Mouse (Mus musculus): ENCODE results near the gene Ppp1r21. TPM values are rescaled to one million over a fixed set of nuclear protein-coding genes. Genes with fewer than 3 reads are reported as not detected.

Gene Ppp1r21
- polyA plus RNA-seq, 1 experiment from 2014 or later: 19.6 TPM

- H3K36me3 ChIP-seq (ENCODE audit: control insufficient read depth, insufficient read depth, low read length): 0 out of 2 replicates have a peak, but pooled peaks cover 5% of the 10 kb centered on the region
- ATAC-seq (ENCODE audit: insufficient read depth, low FRiP score): no peak
- H3K9ac ChIP-seq (ENCODE audit: low read length): no peak overlapping the region
- no peaks in the 10 kb centered on the region for H3K4me1 ChIP-seq (ENCODE audit: control insufficient read depth, insufficient read depth, low read length)
- H3K4me3 ChIP-seq (replicated peaks; ENCODE audit: low read length): no peak overlapping the region
- H3K9me3 ChIP-seq (replicated peaks; ENCODE audit: control insufficient read depth, low read length): no peaks in the 10 kb centered on the region
- no peaks in the 10 kb centered on the region for H3K27me3 ChIP-seq (ENCODE audit: control insufficient read depth, insufficient read depth, low read length)
- no peak overlapping the region; the same call in 1 of the 2 replicates for H3K27ac ChIP-seq (ENCODE audit: low read length)
- H3K4me2 ChIP-seq (ENCODE audit: low read depth, low read length): no peak overlapping the region
- 84% methylated on average over 9 of the region's 9 CpGs for WGBS
These were observed 36.4 kb upstream of the Ppp1r21 start for GRCm38 (mm10) chr17:88493551-88493950.

GRCm38 (mm10) chr17:88494121-88494771 lies 35.7 kb upstream of the Ppp1r21 start:
- Histone ChIP-seq H3K9ac (ENCODE audit: low read length) (no peak overlapping the region), H3K4me2 (ENCODE audit: low read depth, low read length) (no peak overlapping the region), H3K27me3 (ENCODE audit: control insufficient read depth, insufficient read depth, low read length) (no peaks in the 10 kb centered on the region), H3K4me1 (ENCODE audit: control insufficient read depth, insufficient read depth, low read length) (no peaks in the 10 kb centered on the region), H3K27ac (ENCODE audit: low read length) (no peak overlapping the region), H3K36me3 (ENCODE audit: control insufficient read depth, insufficient read depth, low read length) (0 out of 2 replicates have a peak, but pooled peaks cover 5% of the 10 kb centered on the region), H3K9me3 (replicated peaks; ENCODE audit: control insufficient read depth, low read length) (no peaks in the 10 kb centered on the region), H3K4me3 (replicated peaks; ENCODE audit: low read length) (no peak overlapping the region)
- 70% methylated on average over 14 of the region's 14 CpGs for WGBS
- ATAC-seq (ENCODE audit: insufficient read depth, low FRiP score): no peak

- Histone ChIP-seq H3K4me2 (ENCODE audit: low read depth, low read length) (no peak overlapping the region), H3K9ac (ENCODE audit: low read length) (no peak overlapping the region), H3K9me3 (replicated peaks; ENCODE audit: control insufficient read depth, low read length) (0 out of 2 replicates have a peak, but pooled peaks cover under 1% of the 10 kb centered on the region), H3K4me1 (ENCODE audit: control insufficient read depth, insufficient read depth, low read length) (no peaks in the 10 kb centered on the region), H3K36me3 (ENCODE audit: control insufficient read depth, insufficient read depth, low read length) (0 out of 2 replicates have a peak, but pooled peaks cover 5% of the 10 kb centered on the region), H3K4me3 (replicated peaks; ENCODE audit: low read length) (no peak overlapping the region), H3K27ac (ENCODE audit: low read length) (no peak overlapping the region), H3K27me3 (ENCODE audit: control insufficient read depth, insufficient read depth, low read length) (no peaks in the 10 kb centered on the region)
- WGBS: 76% methylated on average over 10 of the region's 10 CpGs
- ATAC-seq (ENCODE audit: insufficient read depth, low FRiP score): no peak
These were observed 35.2 kb upstream of the Ppp1r21 start for GRCm38 (mm10) chr17:88494772-88495132.

- Histone ChIP-seq H3K27me3 (ENCODE audit: control insufficient read depth, insufficient read depth, low read length) (no peaks in the 10 kb centered on the region), H3K36me3 (ENCODE audit: control insufficient read depth, insufficient read depth, low read length) (no peaks in the 10 kb centered on the region; the same call in 1 of the 2 replicates), H3K9ac (ENCODE audit: low read length) (no peak overlapping the region), H3K4me2 (ENCODE audit: low read depth, low read length) (no peak overlapping the region), H3K27ac (ENCODE audit: low read length) (no peak overlapping the region), H3K4me1 (ENCODE audit: control insufficient read depth, insufficient read depth, low read length) (no peaks in the 10 kb centered on the region), H3K9me3 (replicated peaks; ENCODE audit: control insufficient read depth, low read length) (0 out of 2 replicates have a peak, but pooled peaks cover 5% of the 10 kb centered on the region), H3K4me3 (replicated peaks; ENCODE audit: low read length) (no peak overlapping the region)
- ATAC-seq (ENCODE audit: insufficient read depth, low FRiP score): no peak
- WGBS: 81% methylated on average over 5 of the region's 5 CpGs
These were observed 31.7 kb upstream of the Ppp1r21 start for GRCm38 (mm10) chr17:88498090-88498682.

DNA sequence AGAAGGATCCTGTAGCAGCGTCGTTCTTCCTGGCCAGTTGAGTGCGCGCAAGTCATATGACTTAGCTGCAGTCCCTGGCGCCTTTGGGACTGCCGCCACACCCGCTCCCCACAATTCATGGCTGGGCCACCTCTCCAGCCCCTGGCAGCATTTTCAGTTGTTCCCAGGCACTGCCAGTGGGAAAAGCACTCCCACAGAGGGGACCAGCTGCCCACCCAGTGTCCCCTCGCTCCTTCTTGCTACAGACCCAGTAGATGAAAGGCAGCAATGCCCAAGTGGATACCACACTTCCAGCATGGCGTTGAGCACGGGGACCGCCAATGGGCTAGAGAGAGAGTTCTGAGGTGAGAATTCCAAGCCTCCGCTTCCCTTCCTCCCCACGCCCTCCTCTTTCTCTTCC lies 25.9 kb upstream of the Ppp1r21 start:
- peak overlapping the region; percentile 67 for H3K27ac ChIP-seq (ENCODE audit: low read length)
- no peak overlapping the region for H3K4me3 ChIP-seq (replicated peaks; ENCODE audit: low read length)
- H3K36me3 ChIP-seq (ENCODE audit: control insufficient read depth, insufficient read depth, low read length): no peaks in the 10 kb centered on the region; the same call in 1 of the 2 replicates
- H3K27me3 ChIP-seq (ENCODE audit: control insufficient read depth, insufficient read depth, low read length): no peaks in the 10 kb centered on the region
- no peak overlapping the region for H3K4me2 ChIP-seq (ENCODE audit: low read depth, low read length)
- peaks cover 11% of the 10 kb centered on the region for H3K4me1 ChIP-seq (ENCODE audit: control insufficient read depth, insufficient read depth, low read length)
- ATAC-seq (ENCODE audit: insufficient read depth, low FRiP score): no peak
- 0 out of 2 replicates have a peak, but pooled peaks cover 5% of the 10 kb centered on the region for H3K9me3 ChIP-seq (replicated peaks; ENCODE audit: control insufficient read depth, low read length)
- 84% methylated on average over 13 of the region's 13 CpGs for WGBS
- no peak overlapping the region for H3K9ac ChIP-seq (ENCODE audit: low read length)

DNA sequence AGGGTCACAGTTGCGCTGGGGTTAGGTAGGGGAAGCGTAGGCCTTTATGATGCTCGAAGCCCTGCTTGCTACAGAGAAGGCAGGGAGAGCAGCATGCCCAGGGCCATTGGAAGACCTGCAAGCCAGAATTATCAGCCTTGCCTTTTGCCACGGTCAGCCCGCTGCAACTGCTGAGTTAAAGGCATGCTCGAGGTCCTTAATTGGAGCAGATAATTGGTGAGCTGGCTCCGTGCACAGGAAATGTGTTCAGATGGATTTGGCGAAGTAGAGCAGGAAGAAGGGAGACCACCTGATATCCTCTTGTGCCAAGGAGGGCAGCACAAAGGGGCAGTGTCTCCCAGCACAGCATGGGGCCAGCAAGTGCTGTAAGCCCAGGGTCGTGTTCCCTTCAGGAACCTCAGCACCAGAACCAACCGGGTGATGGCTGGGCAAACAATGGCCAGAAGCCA lies 24.6 kb upstream of the Ppp1r21 start:
- WGBS: 50% methylated on average over 10 of the region's 10 CpGs
- Histone ChIP-seq H3K27ac (ENCODE audit: low read length) (peak overlapping the region; percentile 0; the same call in 1 of the 2 replicates), H3K9ac (ENCODE audit: low read length) (no peak overlapping the region), H3K36me3 (ENCODE audit: control insufficient read depth, insufficient read depth, low read length) (no peaks in the 10 kb centered on the region), H3K4me3 (replicated peaks; ENCODE audit: low read length) (no peak overlapping the region), H3K27me3 (ENCODE audit: control insufficient read depth, insufficient read depth, low read length) (no peaks in the 10 kb centered on the region), H3K4me2 (ENCODE audit: low read depth, low read length) (no peak overlapping the region), H3K4me1 (ENCODE audit: control insufficient read depth, insufficient read depth, low read length) (peaks cover 11% of the 10 kb centered on the region), H3K9me3 (replicated peaks; ENCODE audit: control insufficient read depth, low read length) (no peaks in the 10 kb centered on the region)
- ATAC-seq (ENCODE audit: insufficient read depth, low FRiP score): no peak

DNA sequence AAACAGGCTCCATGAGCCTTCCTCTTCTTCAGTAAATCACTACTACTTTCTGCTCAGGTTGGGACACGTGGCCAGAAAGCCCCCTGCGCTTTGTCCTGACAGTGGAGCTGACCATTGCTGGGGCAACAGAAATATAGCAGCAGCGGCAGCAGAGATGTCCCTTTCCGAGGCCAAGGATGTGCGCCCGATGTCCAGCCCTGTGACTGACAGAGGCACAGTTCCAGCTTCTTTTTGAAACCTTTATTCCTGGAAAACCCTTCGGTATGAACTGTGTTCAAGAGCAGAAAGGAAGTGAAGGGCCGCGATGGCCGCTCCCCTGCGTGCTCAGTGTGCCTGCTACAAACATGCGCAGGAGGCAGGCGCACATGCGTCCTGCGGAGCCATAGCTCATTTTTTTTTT lies 24.0 kb upstream of the Ppp1r21 start:
- ATAC-seq (ENCODE audit: insufficient read depth, low FRiP score): no peak
- WGBS: 92% methylated on average over 15 of the region's 15 CpGs
- Histone ChIP-seq H3K36me3 (ENCODE audit: control insufficient read depth, insufficient read depth, low read length) (no peaks in the 10 kb centered on the region), H3K27me3 (ENCODE audit: control insufficient read depth, insufficient read depth, low read length) (no peaks in the 10 kb centered on the region), H3K4me3 (replicated peaks; ENCODE audit: low read length) (no peak overlapping the region), H3K27ac (ENCODE audit: low read length) (no peak overlapping the region), H3K9ac (ENCODE audit: low read length) (no peak overlapping the region), H3K4me2 (ENCODE audit: low read depth, low read length) (no peak overlapping the region), H3K9me3 (replicated peaks; ENCODE audit: control insufficient read depth, low read length) (no peaks in the 10 kb centered on the region), H3K4me1 (ENCODE audit: control insufficient read depth, insufficient read depth, low read length) (peaks cover 17% of the 10 kb centered on the region)

DNA sequence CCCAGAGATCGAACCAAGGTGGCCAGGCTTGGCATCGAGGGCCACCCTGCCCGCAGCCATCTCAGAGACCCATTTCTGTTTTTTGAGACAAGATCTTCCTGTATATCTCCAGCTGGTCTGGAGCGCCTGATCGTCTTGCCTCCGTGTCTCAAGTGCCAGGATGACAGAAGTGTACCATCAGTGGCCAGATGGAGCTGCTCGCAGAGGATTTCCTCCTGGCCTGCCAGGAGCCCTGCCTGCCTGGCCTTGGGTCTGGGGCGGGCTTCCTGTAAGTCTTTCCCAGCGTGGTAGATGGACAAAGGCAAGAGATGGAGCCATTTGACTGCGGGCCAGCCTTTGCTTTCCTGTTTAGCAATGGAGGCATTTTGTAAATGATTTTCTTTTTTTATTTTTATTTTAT lies 22.5 kb upstream of the Ppp1r21 start:
- no peak overlapping the region for H3K4me2 ChIP-seq (ENCODE audit: low read depth, low read length)
- H3K4me1 ChIP-seq (ENCODE audit: control insufficient read depth, insufficient read depth, low read length): peaks cover 18% of the 10 kb centered on the region
- H3K9ac ChIP-seq (ENCODE audit: low read length): no peak overlapping the region
- 81% methylated on average over 10 of the region's 10 CpGs for WGBS
- no peaks in the 10 kb centered on the region for H3K9me3 ChIP-seq (replicated peaks; ENCODE audit: control insufficient read depth, low read length)
- ATAC-seq (ENCODE audit: insufficient read depth, low FRiP score): no peak
- H3K27me3 ChIP-seq (ENCODE audit: control insufficient read depth, insufficient read depth, low read length): no peaks in the 10 kb centered on the region
- H3K27ac ChIP-seq (ENCODE audit: low read length): no peak overlapping the region
- no peaks in the 10 kb centered on the region for H3K36me3 ChIP-seq (ENCODE audit: control insufficient read depth, insufficient read depth, low read length)
- H3K4me3 ChIP-seq (replicated peaks; ENCODE audit: low read length): no peak overlapping the region

DNA sequence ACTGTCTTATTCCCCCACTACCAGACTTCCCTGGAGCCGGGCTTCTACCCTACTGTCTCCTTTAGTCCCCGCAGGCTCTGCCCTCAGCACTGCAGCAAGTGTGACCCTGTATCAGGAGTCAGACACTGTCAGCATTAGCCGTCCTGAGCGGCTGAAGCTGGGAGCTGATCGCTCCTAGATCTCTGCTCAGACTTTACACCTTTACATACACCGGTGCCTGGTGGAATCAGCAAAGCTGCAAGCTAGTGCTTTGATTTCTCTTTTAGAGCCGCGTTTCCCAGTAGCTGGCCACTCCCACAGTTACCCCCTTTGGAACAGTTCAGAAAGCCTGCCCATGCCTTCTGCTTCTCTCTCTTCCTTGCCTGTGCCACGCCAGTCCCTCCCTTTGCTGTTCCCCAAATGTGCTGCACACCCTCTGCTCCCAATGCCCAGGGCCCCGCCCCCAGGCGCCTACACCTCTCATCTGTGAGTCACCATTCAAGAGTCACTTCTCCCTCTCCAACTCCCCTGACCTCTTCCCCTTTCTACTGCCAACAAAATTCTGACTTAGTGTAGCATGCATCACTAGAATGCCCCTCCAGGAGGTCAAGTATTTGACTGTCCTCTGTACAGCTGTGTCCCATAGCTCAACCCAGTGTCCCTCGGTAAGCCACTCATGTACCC lies 20.9 kb upstream of the Ppp1r21 start:
- H3K4me3 ChIP-seq (replicated peaks; ENCODE audit: low read length): peak overlapping the region; percentile 27
- no peaks in the 10 kb centered on the region for H3K27me3 ChIP-seq (ENCODE audit: control insufficient read depth, insufficient read depth, low read length)
- peak overlapping the region; percentile 53 for H3K4me2 ChIP-seq (ENCODE audit: low read depth, low read length)
- H3K9me3 ChIP-seq (replicated peaks; ENCODE audit: control insufficient read depth, low read length): no peaks in the 10 kb centered on the region
- H3K4me1 ChIP-seq (ENCODE audit: control insufficient read depth, insufficient read depth, low read length): peaks cover 18% of the 10 kb centered on the region
- H3K9ac ChIP-seq (ENCODE audit: low read length): peak overlapping the region; percentile 70
- ATAC-seq (ENCODE audit: insufficient read depth, low FRiP score): peak; percentile 85
- no peaks in the 10 kb centered on the region for H3K36me3 ChIP-seq (ENCODE audit: control insufficient read depth, insufficient read depth, low read length)
- H3K27ac ChIP-seq (ENCODE audit: low read length): peak overlapping the region; percentile 94
- 21% methylated on average over 12 of the region's 12 CpGs for WGBS
